Mouse (Mus musculus) WW6 (cell line): ENCODE measurements around the gene Entpd5.

ENCODE experiments used
- DNase-seq: peaks from one replicate; pipeline ENCODE4 v3.0.0-alpha.2; 2013; ENCODE audit warnings: low read depth, low spot score

Entpd5 gene

GRCm38 (mm10) chr12:84336963-84337625, 71.7 kb downstream of the Entpd5 start:
- no peak for DNase-seq

GRCm38 (mm10) chr12:84327111-84327512, 81.7 kb downstream of the Entpd5 start:
- DNase-seq = no peak
